Mouse (Mus musculus): ENCODE results near the gene Tmprss15.

- TF ChIP-seq CTCF (IDR thresholded peaks at IDR 0.05), result no peak
- no peak for TF ChIP-seq EP300 (IDR thresholded peaks at IDR 0.05; ENCODE audit: insufficient read depth, low read depth, low read length)
Measured at GRCm38 (mm10) chr16:78922644-78923043, 168.3 kb downstream of the Tmprss15 start.
